Mouse (Mus musculus) hindbrain, embryonic 16.5 days (tissue): ENCODE data around the gene Mfsd4b1. TPM values are rescaled to one million over a fixed set of nuclear protein-coding genes. Genes with fewer than 3 reads are reported as not detected.

Experiments used
- ATAC-seq: fragments of 200-750 bp; cut with Nextera tagmentation; 2 replicates; pipeline ENCODE4 v1.8.0; 2017; ENCODE audit warnings: moderate TSS enrichment, moderate library complexity
- H3K27ac ChIP-seq: fragments of 300-500 bp; sonication (generic); 2 replicates; pipeline ENCODE4 v1.5.1; 2014; ENCODE audit warnings: low read depth, mild to moderate bottlenecking, control low read depth, low read length, moderate library complexity
- H3K27me3 ChIP-seq: fragments of 300-500 bp; sonication (generic); replicated peaks from 2 replicates; pipeline ENCODE4 v1.6.1; 2014; ENCODE audit warnings: low read length; ENCODE audit not compliant: control insufficient read depth, insufficient read depth
- H3K36me3 ChIP-seq: fragments of 300-500 bp; sonication (generic); 2 replicates; pipeline ENCODE4 v1.6.1; 2014; ENCODE audit warnings: mild to moderate bottlenecking, low read length, moderate library complexity, mixed read lengths; ENCODE audit not compliant: control insufficient read depth, insufficient read depth
- H3K4me1 ChIP-seq: fragments of 300-500 bp; sonication (generic); 2 replicates; pipeline ENCODE4 v1.6.1; 2014; ENCODE audit warnings: low read depth, low read length; ENCODE audit not compliant: control insufficient read depth, insufficient read depth
- H3K4me2 ChIP-seq: fragments of 300-500 bp; sonication (generic); 2 replicates; pipeline ENCODE4 v1.6.1; 2014; ENCODE audit warnings: mild to moderate bottlenecking, low read length, control low read depth, moderate library complexity
- H3K4me3 ChIP-seq: fragments of 300-500 bp; sonication (generic); 2 replicates; pipeline ENCODE4 v1.5.1; 2014; ENCODE audit warnings: mild to moderate bottlenecking, low read length, control low read depth, moderate library complexity
- H3K9ac ChIP-seq: fragments of 300-500 bp; sonication (generic); 2 replicates; pipeline ENCODE4 v1.6.1; 2014; ENCODE audit warnings: low read depth, mild to moderate bottlenecking, control low read depth, low read length, moderate library complexity
- H3K9me3 ChIP-seq: fragments of 300-500 bp; sonication (generic); 2 replicates; pipeline ENCODE4 v1.6.1; 2014; ENCODE audit warnings: mild to moderate bottlenecking, low read length, moderate library complexity; ENCODE audit not compliant: control insufficient read depth
- WGBS: fragments of 180-500 bp; shearing (Covaris S2); extraction: QIAGEN DNeasy Blood & Tissue Kit; methylation state at CpG from one replicate; pipeline ENCODE4 v1.1.7; 2014; 5-methylcytosine and 5-hydroxymethylcytosine counted together
- polyA plus RNA-seq: library from polyadenylated mRNA; unstranded; fragments of >200 nt; fragmentation: Nextera tagmentation; extraction: Ambion mirVana; gene quantifications from 2 replicates; pipeline ENCODE4 v1.2.1, GENCODE M21; 2015

The Mfsd4b1 gene
- polyA plus RNA-seq = 0.46 and 0.60 TPM in 2 replicates

DNA sequence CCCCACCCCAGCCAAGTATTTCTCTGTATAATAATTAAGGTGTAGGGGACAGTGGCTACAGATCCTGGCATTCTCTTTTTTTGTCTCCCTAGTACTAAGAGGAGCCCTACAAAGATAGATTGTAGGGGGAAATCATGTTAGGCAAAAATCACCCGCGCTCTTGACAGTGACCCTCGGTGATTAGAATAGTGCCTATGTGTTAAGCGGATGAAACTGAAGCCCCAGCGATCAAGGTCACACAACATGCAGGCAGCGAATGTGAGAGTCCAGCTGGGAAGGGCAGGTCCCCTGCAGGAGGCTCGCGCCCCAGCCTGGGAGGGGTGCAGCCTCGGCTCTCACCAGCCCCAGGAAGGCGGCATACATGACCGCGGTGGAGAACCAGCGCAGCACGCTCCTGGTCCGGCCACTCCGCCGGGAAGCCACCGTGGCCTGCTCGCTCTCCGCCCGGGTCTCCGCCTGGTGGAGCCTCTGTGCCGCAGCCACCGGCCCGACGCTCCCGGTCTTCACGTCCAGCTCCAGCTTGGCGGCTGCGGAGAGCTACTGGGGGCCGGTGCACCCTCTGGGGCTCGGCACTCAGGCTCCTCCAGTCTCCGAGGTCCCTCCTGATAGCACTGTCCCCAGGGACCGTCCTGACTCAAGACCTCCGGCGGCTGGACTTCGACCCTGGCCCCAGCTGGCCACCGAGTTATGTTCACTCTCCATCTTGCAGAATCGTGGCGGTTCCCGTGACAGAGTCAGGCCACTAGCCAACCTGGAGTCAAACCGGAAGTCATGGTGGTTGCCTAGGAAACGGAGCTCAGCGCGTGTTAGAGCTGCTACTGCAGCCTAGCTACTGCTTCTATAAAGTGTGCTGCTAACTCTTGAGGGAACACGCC lies at the start of gene Mfsd4b1:
Gene Mfsd4b1 (minus strand): TSS at position 715 of the 875 bp plus-strand sequence.
- peak; percentile 99 for ATAC-seq

DNA sequence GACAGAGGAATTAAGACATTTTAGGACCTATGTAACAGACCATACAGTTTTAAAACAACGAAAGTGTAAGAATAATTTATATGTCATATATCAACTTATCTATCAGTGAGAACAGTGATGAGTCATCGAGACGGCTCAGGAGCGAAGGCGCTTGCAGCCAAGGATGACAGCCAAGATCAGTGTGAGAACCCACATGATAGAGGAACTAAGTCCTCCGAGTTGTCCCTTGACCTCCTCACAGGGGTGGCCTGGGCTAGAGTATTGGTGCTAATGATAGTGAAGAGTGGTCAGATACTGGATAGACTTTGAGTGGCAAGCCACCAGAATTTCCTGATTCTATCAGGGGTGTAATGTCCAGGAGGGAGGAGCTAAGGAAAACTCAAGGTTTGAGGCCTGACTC lies 48.5 kb upstream of the Mfsd4b1 start:
- no peak overlapping the region for H3K27ac ChIP-seq
- H3K9ac ChIP-seq = no peak overlapping the region
- no peaks in the 10 kb centered on the region; the same call in 1 of the 2 replicates for H3K4me1 ChIP-seq
- H3K4me3 ChIP-seq = no peak overlapping the region
- 96% methylated on average over 6 of the region's 6 CpGs for WGBS
- H3K36me3 ChIP-seq = no peaks in the 10 kb centered on the region
- no peaks in the 10 kb centered on the region for H3K27me3 ChIP-seq
- H3K4me2 ChIP-seq = no peak overlapping the region
- no peak for ATAC-seq
- H3K9me3 ChIP-seq = no peaks in the 10 kb centered on the region

More for the DNA sequence above, at the start of gene Mfsd4b1:
- peak within 1 kb of the TSS; percentile 81 for H3K4me3 ChIP-seq
- peak within 1 kb of the TSS; percentile 93 for H3K27ac ChIP-seq
- H3K4me1 ChIP-seq = peaks cover 11% of the 10 kb centered on the region
- peak within 1 kb of the TSS; percentile 88 for H3K9ac ChIP-seq
- under 1% methylated on average over 46 of the region's 46 CpGs for WGBS
- H3K36me3 ChIP-seq = no peaks in the 10 kb centered on the region
- H3K4me2 ChIP-seq = peak within 1 kb of the TSS; percentile 90
- no peaks in the 10 kb centered on the region for H3K27me3 ChIP-seq
- no peaks in the 10 kb centered on the region for H3K9me3 ChIP-seq

DNA sequence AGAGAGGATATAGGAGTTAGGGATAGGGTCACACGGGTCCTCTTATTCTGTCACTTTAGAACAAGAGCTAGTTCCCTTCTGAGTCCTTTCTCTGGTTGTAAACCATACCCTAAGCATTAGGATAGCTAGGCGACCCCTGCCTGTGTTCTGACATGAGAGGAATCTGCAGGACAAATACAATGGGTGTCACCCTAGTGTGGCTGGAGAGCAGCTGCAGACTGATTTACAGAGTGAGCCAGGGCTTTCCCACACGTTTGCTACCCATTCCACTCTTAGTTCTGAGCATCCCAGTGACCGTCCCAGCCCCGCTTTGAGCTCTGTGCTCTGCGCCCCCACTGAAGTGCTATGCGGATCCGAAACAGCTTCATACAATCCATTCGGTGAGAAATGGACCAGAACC lies 45.6 kb upstream of the Mfsd4b1 start:
- ATAC-seq = no peak
- H3K4me2 ChIP-seq = no peak overlapping the region
- no peaks in the 10 kb centered on the region for H3K9me3 ChIP-seq
- H3K36me3 ChIP-seq = no peaks in the 10 kb centered on the region
- no peaks in the 10 kb centered on the region; the same call in none of the 2 replicates for H3K4me1 ChIP-seq
- no peak overlapping the region for H3K4me3 ChIP-seq
- H3K27me3 ChIP-seq = no peaks in the 10 kb centered on the region
- no peak overlapping the region for H3K9ac ChIP-seq
- H3K27ac ChIP-seq = no peak overlapping the region
- 50% methylated on average over 9 of the region's 9 CpGs for WGBS

DNA sequence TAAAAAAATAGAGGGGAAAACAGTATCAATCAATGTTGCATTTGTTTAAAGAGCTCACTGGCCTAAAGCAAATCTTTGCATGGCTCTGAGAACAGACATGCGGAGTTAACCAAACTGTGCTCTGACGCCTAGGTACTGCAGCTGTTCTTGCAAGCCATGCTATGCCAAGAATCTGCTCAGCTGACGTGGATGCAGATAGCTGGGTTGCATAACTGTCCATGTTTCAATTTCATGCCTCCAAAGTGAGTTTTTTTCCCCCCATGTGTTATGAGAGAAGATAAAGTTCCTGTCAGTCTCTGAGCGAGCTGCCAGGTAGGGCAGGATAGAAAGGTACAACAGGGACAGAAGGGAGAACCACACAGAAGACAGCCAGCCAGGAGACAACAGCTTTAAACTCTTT lies 44.2 kb upstream of the Mfsd4b1 start:
- Histone ChIP-seq H3K27ac (no peak overlapping the region), H3K4me2 (no peak overlapping the region), H3K9me3 (no peaks in the 10 kb centered on the region), H3K27me3 (no peaks in the 10 kb centered on the region), H3K9ac (no peak overlapping the region), H3K36me3 (no peaks in the 10 kb centered on the region), H3K4me1 (no peaks in the 10 kb centered on the region; the same call in none of the 2 replicates), H3K4me3 (no peak overlapping the region)
- ATAC-seq = no peak
- WGBS = 53% methylated on average over 4 of the region's 4 CpGs

DNA sequence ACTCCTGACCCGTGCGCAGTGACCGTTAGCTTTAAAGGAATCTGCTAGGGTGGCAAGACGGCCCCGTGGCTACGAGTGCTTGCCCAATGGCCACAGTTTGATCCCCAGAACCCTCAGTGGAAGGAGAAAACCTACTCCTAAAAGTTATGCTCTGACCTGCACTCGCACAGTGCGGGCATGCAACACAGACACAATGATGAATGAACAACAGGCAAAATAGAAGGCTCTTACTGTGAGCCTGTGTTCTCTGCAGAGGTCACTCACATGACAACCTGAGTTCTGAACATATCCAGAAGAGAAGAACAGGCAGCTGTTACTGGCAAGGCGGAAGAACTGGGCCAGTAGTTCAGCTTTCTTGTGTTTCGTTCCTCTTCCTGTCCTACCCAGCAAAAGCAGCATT lies 43.5 kb upstream of the Mfsd4b1 start:
- 66% methylated on average over 10 of the region's 10 CpGs for WGBS
- Histone ChIP-seq H3K36me3 (no peaks in the 10 kb centered on the region), H3K9ac (no peak overlapping the region), H3K4me3 (no peak overlapping the region), H3K27ac (no peak overlapping the region), H3K4me1 (no peaks in the 10 kb centered on the region; the same call in none of the 2 replicates), H3K4me2 (no peak overlapping the region), H3K9me3 (no peaks in the 10 kb centered on the region), H3K27me3 (no peaks in the 10 kb centered on the region)
- ATAC-seq = no peak

DNA sequence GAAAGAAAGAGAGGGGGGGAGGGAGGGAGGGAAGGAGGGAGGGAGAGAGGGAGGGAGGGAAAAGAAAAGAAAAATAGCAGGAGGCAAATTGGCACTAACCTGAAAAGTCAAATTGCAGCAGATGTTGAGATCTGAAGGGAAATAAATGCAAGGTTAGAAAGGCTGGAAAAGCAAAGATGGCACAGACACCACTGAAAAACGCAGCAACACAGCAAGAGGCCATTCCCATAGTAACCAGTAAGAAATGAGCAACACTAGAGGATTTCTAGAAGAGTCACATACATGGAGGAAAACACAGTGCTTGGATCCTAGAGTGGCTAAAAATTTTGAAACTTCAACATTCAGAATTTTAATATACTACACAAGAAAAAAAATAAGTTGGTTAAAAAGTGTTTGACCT lies 42.5 kb upstream of the Mfsd4b1 start:
- H3K27me3 ChIP-seq = no peaks in the 10 kb centered on the region
- ATAC-seq = no peak
- no peak overlapping the region for H3K4me2 ChIP-seq
- H3K4me1 ChIP-seq = no peaks in the 10 kb centered on the region; the same call in none of the 2 replicates
- no peaks in the 10 kb centered on the region for H3K9me3 ChIP-seq
- 17% methylated on average over 1 of the region's 1 CpGs for WGBS
- H3K4me3 ChIP-seq = no peak overlapping the region
- no peak overlapping the region for H3K9ac ChIP-seq
- no peaks in the 10 kb centered on the region for H3K36me3 ChIP-seq
- no peak overlapping the region for H3K27ac ChIP-seq

DNA sequence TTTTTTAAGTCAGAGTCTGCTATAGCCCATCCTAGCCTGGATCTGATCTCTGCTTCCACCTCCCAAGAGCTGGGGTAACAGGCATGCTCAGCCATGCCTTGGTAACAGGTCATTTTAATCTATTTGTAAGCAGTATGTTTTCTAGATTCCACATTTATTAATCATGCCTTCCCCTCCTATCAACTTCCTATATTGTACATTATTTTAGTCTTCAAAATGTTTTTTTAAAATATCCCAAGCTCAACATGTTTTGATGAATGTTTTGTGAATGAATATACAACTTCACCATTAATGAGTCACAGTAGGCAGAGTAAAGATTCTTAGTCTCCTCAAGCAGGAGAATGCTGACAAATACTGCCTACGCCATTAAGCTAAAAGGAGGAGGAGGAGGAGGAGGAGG lies 42.0 kb upstream of the Mfsd4b1 start:
- no peak overlapping the region for H3K9ac ChIP-seq
- WGBS = 0% methylated on average over 1 of the region's 1 CpGs
- H3K4me2 ChIP-seq = no peak overlapping the region
- H3K4me1 ChIP-seq = no peaks in the 10 kb centered on the region; the same call in none of the 2 replicates
- H3K9me3 ChIP-seq = no peaks in the 10 kb centered on the region
- ATAC-seq = no peak
- no peaks in the 10 kb centered on the region for H3K27me3 ChIP-seq
- H3K4me3 ChIP-seq = no peak overlapping the region
- no peaks in the 10 kb centered on the region for H3K36me3 ChIP-seq
- no peak overlapping the region for H3K27ac ChIP-seq

DNA sequence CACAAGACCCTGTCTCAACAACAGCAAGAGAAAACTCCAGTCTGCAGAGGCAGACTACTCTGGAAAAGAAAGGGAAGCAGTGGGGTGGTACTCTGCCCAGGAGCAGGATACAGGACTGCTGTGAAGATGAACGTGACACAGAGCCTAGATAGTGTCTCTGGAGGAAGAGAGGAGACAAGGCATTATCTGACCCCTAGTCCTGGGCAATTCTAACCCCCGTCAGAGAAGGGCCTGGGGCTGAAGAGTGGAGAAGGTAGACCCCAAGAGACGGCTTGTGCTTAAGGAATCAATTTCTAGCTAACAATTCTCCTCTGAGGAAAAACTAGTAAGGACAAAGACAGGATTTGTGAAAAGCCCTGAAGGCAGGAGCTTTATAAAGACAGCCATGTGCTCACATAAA lies 40.3 kb upstream of the Mfsd4b1 start:
- Histone ChIP-seq H3K27ac (no peak overlapping the region), H3K4me1 (no peaks in the 10 kb centered on the region; the same call in none of the 2 replicates), H3K9ac (no peak overlapping the region), H3K4me2 (no peak overlapping the region), H3K9me3 (no peaks in the 10 kb centered on the region), H3K27me3 (no peaks in the 10 kb centered on the region), H3K4me3 (no peak overlapping the region), H3K36me3 (no peaks in the 10 kb centered on the region)
- WGBS = 41% methylated on average over 3 of the region's 3 CpGs
- no peak for ATAC-seq

DNA sequence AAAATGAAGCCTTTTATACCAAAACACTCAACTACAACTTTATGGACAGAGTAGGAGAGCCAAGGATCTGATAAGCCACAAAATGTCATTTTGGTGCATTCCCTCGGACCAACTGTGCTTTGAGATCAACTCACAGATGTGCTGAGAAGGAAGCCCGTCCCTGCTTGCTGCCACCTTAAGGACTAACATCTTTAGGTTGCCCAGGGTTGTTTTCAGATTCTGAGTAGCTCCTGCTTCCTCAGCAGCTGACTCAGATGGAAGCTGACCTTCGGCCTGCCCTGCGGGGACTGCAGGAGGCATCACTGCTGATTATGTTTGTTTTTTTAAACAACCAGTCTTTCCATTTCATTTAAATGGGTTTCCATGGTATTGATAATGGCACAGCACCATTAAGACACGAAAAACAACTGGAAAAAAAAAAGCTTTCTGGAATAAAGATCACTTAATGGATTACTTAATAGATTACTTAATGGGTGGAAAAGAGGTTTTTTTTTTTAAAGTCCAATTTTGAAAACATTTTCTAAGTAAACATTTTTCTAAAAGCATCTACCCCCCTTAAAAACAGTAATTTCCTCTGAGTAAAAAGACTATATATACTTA lies 38.3 kb upstream of the Mfsd4b1 start:
- H3K27ac ChIP-seq = no peak overlapping the region
- no peak overlapping the region for H3K4me3 ChIP-seq
- WGBS = 30% methylated on average over 5 of the region's 5 CpGs
- no peak for ATAC-seq
- peaks cover 2% of the 10 kb centered on the region; the same call in 1 of the 2 replicates for H3K4me1 ChIP-seq
- H3K4me2 ChIP-seq = no peak overlapping the region
- no peak overlapping the region for H3K9ac ChIP-seq
- H3K27me3 ChIP-seq = no peaks in the 10 kb centered on the region
- no peaks in the 10 kb centered on the region for H3K9me3 ChIP-seq
- no peaks in the 10 kb centered on the region for H3K36me3 ChIP-seq
